Mouse (Mus musculus) ES-CJ7 (cell line): ENCODE measurements around the gene Stt3b.
A peak's percentile ranks its signal among the peaks of the same experiment; 100 is the strongest.

Source experiments
- DNase-seq: peaks from one replicate; pipeline ENCODE4 v3.0.0; 2011; ENCODE audit warnings: low read depth, low spot score

The Stt3b gene

DNA sequence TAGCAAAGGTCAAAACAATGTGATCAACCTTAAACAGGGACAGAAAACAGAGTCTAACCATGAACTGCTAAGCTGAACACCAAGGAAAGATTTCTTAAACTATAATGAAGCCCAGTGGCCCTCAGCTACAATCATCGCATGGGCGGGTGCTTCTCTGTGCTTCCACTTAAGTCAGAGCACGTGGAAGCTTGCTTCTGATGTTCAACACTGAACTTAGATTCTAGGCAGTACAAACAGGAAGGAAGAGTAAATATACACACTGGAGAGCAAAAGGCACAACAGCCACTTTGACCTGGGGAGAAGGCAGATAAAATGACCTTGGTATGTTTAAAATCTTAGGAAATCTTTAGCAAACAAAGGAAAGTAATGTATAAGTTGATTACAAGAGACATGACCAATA lies 38.7 kb downstream of the Stt3b start:
- no peak for DNase-seq

DNA sequence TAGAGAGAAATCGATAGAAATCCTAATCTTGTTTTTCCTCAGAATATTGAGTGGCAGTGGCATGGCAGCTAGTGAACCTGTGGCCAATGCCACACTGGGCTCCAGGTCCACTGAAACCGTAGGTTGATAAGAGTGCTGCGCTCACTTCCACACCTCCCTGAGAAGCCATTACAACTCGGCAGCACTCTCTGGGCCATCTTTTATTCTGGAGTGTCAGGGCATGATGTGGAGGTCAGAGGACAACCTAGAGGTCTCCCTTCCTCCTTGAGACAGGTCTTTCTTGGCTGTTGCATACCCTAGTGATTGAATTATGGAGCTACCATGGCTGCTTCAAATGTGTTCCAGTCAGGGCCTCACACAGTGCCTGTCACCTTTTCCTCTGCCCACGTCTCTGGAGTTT lies 48.3 kb downstream of the Stt3b start:
- DNase-seq: no peak

DNA sequence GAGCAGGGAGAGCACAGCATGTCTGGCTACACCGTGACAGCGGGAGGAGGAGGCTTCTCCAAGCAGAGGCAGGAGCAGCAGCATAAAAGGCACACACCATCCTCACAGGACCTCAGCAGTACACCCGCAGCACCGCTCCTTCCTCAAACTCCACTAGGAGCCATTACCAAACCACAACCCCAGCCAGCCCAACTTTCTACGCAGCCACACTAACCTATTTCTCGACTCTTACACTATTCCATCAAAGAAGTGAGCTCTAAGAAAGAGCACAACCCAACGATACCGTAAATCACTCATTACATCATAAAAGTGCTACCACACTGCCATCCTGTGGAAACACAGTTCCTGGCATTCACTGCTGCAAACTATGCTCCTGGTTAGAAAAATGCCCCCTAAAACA lies 48.8 kb downstream of the Stt3b start:
- peak; percentile 21 for DNase-seq

DNA sequence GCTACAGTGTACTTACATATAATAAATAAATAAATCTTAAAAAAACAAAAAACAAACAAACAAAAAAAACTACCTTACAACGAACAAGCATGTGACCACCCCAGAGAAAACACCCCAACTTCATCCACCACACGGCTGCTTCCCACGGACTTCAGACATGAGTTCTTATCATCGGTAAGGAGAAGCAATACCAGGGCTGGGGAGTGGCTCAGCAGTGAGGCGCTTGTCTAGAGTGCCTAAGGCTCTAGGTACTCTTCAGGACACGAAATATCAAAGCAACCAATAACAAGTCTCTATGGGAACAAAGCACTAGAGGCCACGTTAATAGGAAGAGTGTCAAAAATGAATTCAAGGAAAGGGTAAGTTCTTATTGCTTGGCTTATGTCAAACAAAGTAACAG lies 49.8 kb downstream of the Stt3b start:
- no peak for DNase-seq

DNA sequence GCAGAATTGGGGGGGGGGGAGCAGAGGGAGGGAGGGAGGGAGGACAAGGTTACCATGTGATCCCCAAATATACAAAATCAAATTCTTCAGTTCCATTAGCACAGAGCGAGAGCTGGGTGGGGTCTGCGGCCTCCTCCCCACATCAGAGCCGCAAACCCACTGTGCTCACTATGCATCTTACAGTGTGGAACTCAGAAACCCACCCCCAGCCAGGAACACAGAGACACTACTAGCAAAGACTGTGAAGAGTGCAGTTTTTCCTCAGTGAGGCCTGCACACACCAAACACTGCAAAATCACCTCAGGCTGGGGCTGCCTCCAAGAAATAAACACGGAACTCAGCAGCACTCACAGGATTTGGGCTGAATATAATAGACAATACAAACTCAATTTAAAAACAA lies 50.4 kb downstream of the Stt3b start:
- no peak for DNase-seq

DNA sequence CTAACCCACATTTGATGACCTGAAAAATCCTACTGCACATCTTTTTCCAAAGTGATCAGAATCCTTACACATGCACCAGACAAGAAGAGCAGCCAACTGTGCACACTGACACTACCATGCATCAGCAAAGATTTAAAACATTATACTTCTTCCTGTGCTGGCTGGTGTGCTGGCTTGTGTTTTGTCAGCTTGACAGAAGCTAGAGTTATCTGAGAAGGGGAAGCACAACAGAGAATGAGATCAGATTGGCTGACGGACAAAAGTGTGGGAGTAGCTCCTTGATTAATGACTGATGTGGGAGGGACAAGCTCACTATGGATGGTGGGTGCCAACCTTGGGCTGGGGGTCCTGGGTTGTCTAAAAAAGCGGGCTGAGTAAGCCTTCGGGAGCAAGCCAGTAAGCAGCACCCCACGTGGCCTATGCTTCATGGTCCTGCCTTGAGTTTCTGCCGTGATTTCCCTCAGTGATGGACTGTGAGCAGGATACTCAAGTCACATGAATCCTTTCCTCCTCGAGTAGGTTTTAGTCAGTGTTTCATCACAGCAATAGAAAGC lies 52.4 kb downstream of the Stt3b start:
- DNase-seq: no peak

DNA sequence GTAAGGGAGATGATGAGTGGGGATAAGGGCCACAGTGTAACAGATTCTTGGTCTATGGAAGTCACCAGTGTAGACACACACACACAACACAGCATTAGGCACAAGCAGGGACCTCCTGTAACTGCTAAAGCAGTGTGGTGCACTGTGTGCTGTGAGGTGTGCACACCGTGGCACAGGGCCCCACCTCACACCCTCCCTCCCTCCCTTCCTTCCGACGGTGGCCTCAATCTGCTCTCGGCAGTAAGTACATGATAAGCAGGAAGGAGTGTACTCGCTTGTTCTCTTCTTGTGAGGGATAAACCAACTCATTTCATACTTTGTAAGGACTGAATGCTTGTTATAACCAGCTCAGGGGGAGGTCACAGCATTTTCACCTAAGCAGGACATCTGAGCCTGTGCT lies 61.1 kb downstream of the Stt3b start:
- no peak for DNase-seq

DNA sequence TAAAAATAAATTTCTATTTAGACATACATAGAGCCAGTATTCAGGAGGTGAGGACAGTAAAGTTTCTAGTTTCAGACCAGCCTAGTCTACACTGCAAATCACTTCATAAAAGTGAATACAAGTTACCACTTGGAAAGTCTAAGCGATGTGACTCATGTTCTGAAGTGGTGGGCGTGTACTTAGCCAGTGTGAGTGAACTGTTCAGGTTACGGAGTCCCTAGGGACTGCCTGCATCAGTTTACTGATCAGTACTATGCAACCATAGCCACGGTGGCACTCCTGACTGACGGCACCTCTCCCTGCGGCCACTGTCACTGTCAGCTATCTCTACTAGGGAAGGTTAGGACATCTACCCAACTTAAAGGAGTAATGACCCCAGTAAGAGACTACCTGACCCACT lies 65.1 kb downstream of the Stt3b start:
- no peak for DNase-seq

DNA sequence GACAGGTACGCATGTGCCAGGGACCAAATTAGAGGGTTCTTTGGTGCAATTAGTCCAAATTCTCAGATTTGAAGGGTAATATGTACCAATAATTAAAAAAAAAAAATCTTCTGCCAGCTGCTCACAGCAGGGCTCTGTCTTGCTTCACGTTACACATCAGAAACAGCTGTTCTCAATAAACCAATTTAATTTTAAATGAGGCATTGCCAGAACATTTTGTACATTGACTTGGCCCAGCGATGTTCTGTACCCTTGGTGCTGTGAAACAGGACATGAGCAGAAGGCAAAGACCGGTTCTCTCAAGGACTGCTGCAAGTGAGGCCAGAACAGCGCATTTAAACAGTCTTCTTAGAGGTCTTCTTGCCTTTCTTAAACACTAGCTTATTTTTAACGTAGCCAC lies 66.6 kb downstream of the Stt3b start:
- no peak for DNase-seq

DNA sequence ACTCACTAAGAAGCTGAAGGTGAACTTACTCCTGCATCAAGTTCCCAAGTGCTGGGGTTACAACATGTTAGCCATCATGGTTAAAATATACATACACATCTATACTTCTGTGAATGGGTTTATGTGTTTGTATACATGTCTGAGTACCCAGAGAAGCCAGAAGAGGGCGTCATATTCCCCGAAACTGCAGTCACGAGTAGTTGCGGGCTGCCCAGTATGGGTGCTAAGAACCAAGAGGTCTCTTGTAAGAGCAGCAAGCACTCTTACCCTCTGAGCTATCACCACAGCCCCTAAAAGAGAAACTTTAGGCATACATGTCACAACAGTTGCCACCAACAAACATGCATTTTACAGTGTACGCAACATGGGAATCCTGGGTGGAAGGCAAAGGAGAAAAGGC lies 70.4 kb downstream of the Stt3b start:
- peak; percentile 14 for DNase-seq

DNA sequence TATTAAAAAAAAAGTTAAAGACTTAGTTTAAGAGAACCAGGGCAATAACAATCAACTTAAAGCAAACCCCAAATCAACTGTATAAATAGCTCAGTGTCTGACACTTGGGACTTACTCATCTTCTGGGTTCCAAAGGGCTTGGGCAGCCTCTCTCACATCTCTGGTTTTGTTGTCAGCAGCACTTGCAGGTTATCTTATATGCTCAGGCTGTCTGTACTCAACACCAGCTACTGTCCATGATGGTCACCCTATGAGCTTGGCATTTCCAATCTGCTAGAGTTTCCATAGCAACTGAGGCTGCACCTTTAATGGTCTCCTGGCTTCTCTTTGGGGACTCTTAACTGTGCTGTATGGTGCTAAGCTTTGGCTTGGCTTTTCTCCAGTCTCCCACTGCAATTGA lies 72.3 kb downstream of the Stt3b start:
- no peak for DNase-seq

DNA sequence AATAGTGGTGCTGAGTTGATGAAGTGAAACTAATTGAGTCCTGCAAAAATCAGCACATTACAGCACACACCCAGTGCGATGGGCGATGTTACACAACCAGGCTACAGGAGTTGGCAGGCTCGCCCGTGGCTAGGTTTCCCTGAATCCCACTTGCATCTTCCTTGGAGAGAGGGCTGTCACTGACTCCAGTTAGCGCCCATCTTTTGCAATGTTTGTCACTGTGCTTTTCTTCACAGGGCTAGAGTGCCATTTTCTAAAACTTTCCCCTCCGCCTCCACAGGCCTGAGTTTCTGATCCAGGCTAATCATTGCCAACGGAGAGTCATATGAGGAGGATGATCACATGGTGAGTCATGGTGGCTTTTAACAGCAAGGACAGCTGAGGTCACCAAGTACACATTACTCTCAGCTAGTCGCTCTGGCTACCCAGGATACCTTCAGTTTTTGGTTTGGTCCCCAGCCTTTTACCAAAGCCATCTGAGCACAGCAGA lies 73.8 kb downstream of the Stt3b start:
- no peak for DNase-seq

DNA sequence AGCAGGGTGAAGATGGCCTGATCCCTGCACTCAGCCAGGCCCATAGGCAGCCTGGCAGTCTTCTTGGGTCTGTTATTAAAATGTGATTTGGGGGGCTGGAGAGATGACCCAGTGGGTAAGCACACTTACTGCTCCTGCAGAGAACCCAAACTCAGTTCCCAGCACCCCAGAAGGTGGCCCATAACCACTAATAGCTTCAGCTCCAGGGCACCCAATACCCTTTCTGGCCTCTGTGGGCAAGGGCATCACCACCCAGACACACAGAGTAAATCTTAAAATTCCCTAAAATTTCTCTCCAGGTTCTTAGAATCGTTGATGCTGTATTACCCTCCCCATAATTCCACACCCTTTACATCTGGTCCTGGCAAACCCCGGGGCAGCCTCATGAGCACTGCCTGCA lies 75.7 kb downstream of the Stt3b start:
- DNase-seq: no peak

DNA sequence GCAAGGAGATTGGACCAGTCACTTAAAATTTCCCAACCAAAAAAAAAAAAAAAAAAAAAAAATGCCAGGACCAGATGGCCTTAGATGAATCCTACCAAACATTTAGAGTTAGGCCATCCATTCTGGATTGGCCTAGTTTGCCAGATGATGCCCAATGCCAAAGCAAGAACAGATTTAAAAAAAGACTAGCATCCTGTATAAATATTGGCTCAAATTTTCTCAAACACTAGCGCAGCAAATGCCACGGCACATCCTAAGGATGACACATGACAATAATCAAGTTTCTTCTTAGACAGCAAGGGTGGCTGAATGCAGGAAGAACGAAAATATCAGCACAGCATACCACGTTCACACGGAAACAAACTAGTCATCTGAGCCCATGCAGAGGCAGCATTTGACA lies 76.5 kb downstream of the Stt3b start:
- no peak for DNase-seq

DNA sequence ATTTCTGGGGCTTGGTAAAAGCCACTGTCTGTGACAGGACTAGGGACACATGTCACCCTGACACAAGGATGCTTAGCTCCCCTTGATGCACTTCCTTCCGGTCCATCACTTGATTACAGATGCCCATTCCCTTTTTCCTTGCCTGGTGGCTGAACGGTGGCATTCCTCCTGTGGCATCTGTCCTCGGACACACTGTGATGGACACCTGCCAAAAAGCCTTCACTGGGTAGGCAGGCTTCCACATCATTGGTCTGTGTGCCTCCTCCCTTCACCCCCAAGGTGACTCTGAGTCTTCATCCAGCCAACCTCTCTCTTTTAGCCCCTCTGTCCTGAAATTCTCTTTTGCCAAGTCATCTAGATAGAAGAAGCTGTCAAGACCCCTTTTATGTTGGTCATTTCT lies 78.7 kb downstream of the Stt3b start:
- no peak for DNase-seq

DNA sequence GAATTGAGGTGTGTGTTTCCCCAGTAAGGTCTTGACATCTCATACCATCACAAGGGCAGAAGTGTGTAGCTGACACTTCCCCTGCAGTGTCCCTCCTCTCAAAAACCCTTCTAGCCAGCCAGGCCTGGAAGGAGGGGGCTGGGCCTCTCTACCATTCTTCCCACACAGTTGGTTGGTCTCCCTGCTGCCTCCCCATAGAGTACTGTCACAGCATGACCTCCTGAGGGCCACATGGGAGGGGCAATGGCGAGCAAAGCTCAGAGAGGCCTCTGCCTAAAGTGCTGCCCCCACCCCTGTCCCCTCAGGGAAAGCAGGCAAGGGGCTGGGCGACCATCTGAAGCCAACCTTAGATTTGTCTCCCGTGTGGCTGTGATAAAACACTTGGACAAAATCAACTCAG lies 80.1 kb downstream of the Stt3b start:
- no peak for DNase-seq

DNA sequence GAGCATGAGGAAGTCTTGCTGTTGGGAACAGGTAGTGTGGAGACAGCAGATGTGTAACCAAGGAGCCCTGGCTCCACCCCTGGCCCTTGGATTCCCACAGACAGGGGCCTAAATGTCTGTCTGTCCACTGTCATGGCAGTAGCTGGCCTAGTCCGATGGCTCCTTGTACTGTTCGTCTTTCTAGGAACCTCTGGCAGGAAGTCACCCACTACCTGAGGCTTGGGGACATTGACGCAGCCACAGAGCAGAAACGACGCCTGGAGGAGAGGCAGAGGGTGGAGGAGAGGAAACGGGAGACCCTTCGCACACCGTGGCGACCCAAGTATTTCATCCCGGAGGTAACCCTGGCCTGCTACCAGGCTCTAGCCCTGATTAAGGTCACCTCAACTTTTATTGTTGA lies 80.5 kb downstream of the Stt3b start:
- no peak for DNase-seq

DNA sequence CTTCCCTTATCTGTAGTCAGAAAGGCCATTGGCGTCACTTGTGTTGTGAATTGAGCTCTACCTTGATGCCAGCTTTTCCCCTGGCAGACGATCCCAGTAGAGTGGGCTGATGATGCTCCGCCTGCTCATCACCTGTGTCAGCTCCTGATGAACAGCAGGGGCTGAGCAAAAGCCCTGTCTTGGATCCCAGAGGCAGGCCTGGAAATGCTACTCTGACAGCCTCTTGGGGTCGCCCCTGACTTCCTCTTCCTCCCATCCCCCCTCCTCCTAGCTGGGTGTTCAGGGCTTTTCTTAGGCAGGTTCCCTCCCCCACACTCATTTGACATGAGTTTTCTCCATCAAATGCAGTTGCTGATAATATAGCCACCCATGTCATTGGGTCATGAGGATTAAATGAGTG lies 81.1 kb downstream of the Stt3b start:
- DNase-seq: no peak

DNA sequence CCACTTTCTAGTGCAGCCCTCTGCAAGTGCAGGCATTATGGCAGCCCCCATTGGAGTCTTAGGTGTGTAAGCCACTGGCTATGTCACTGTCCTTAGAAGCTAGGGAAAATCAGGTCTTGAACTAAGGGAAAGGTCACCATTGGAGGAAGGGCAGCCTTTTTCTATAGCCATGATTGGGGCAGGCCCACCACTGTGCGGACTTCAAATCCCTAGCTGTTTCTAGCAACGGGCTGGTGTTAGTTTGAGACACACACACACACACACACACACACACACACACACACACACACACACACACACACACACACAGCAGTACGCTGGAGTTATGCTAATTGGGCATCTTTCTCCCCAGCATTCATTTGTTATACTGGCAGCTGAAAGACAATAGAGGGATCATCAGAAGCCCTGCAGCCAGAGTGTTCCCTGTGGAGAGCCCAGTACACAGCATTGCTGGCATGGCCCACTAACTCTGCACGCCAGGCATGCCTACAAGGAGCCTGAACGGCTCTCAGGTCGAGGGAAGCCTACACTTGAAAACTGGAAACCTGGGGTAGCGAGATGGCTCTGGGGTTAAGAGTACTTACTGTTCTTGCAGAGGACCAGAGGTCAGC lies 85.4 kb downstream of the Stt3b start:
- no peak for DNase-seq

DNA sequence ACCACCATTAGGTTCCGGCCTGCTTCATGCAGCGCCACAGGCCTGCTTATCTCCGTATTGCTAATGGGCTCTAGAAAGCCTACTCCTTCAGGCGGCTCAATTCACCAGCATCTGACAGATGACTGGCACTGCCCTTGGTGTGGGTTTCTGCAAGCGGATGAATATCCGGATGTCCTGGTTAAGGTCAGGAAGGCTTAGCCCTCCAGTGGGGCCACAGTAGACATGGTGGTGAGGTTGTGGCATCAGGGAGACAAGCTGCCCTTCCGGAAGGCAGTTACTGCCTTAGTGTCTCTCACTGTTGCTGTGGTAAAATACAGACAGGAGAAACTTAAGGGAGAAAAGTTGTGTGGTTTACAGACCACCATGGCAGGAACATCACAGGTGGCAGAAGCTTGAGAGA lies 89.0 kb downstream of the Stt3b start:
- DNase-seq: no peak

DNA sequence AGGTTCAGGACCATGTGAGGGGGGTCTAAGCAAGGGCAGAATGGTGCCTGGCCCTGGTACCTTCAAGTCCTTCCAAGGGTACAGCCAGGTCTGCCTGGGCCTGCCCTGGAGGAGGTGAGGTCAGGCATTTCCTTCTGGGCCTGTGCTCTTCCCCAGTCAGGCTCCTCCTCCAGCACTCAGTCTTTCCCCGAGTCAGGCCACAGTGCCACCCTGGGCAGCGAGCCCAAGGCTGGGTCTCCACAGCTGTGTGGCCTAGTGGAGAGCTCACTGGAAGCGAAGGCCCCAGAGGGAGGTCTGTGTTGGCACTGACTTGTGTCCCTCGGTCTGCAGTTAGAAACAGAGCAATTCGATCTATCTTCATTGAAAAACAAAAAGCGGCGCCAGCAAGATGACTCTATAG lies 89.8 kb downstream of the Stt3b start:
- no peak for DNase-seq

DNA sequence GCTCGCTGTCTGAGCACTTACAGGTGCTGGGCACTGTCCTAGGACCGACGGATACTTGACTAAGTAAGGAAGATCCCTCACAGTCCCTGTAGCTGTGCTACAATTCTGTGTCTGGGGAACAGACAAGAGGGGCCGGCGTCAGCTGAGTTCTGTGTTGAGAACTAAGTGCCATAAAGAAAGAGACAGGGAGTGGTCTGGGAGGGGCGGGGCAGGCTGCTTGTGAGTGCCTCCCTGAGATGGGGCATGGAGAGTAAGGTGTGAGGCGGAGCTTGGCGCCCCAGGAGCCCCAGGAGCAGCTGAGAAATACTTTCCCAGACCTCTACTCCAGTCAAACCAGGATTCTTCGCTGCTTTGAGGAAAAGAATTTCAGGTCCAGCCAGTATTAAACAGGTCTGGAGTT lies 92.2 kb downstream of the Stt3b start:
- DNase-seq: no peak

DNA sequence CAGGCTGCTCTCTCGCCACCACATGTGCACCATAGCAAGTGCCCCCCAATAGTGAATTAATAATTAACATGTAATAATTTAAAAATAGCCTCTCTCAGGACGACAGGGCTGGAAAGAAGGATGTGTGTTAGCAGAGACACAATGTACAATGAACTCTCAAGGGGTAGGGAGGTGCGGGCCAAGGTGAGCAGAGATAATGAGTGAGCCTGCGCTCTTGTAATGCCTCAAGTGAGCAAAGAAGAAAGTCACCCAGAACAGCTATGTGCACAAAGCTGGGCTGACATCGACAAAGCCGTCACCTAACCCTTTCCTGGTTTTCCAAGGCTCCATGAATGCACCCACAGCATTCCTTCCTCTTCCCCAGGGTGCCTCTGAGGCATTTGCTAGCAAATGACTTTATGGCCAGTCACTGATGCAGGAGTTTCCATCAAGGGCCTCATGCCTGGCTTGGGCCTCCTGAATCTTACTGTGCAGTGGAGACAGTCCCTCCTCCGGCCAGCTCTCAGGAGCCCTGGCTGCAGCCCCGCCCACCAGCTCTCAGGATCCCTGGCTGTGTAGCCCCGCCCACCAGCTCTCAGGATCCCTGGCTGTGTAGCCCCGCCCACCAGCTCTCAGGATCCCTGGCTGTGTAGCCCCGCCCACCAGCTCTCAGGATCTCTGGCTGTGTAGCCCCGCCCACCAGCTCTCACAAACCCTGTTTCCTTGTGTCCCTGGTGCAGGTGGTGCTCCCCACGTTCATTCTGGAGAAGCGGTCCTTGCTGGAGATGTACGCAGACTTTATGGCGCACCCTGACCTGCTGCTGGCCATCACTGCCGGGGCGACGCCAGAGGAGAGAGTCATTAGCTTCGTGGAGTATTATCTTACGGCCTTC lies 94.2 kb downstream of the Stt3b start:
- DNase-seq: peak; percentile 72
